Mouse (Mus musculus): ENCODE results near the gene Trim46.

GRCm38 (mm10) chr3:89259076-89259475, 13.0 kb upstream of the Trim46 start, which contains the start of gene Dpm3:
- TF ChIP-seq POLR2A (IDR thresholded peaks at IDR 0.05; ENCODE audit: insufficient read length, low read depth) (no peak), MAX (IDR thresholded peaks at IDR 0.05; ENCODE audit: low read depth) (no peak), E2F4 (IDR thresholded peaks at IDR 0.05; ENCODE audit: insufficient read depth) (no peak)

Measured in myocyte (in vitro differentiated cells).